Mouse (Mus musculus) heart, embryonic 11.5 days (tissue): ENCODE data around the gene Hspb7. TPM values are rescaled to one million over a fixed set of nuclear protein-coding genes. Genes with fewer than 3 reads are reported as not detected.

ENCODE experiments used
- ATAC-seq: fragments of 200-750 bp; cut with Nextera tagmentation; replicated peaks from 2 replicates; pipeline ENCODE4 v1.8.0; 2017; ENCODE audit warnings: moderate library complexity; ENCODE audit not compliant: insufficient number of reproducible peaks, low FRiP score, low TSS enrichment
- H3K27ac ChIP-seq: fragments of 300-500 bp; sonication (generic); 2 replicates; pipeline ENCODE4 v1.5.1; 2014; ENCODE audit warnings: mild to moderate bottlenecking, low read depth, low read length
- H3K27me3 ChIP-seq: fragments of 300-500 bp; sonication (generic); 2 replicates; pipeline ENCODE4 v1.6.1; 2014; ENCODE audit warnings: mild to moderate bottlenecking, low read length, mixed read lengths; ENCODE audit not compliant: control insufficient read depth, insufficient read depth
- H3K36me3 ChIP-seq: fragments of 300-500 bp; sonication (generic); 2 replicates; pipeline ENCODE4 v1.6.1; 2014; ENCODE audit warnings: mild to moderate bottlenecking, low read length, moderate library complexity, mixed read lengths; ENCODE audit not compliant: control insufficient read depth, insufficient read depth
- H3K4me1 ChIP-seq: fragments of 300-500 bp; sonication (generic); 2 replicates; pipeline ENCODE4 v1.6.1; 2014; ENCODE audit warnings: low read length; ENCODE audit not compliant: control insufficient read depth, insufficient read depth
- H3K4me2 ChIP-seq: fragments of 300-500 bp; sonication (generic); 2 replicates; pipeline ENCODE4 v1.6.1; 2014; ENCODE audit warnings: mild to moderate bottlenecking, moderate library complexity
- H3K4me3 ChIP-seq: fragments of 300-500 bp; sonication (generic); 2 replicates; pipeline ENCODE4 v1.5.1; 2014; ENCODE audit warnings: low read depth, low read length
- H3K9ac ChIP-seq: fragments of 300-500 bp; sonication (generic); 2 replicates; pipeline ENCODE4 v1.6.1; 2014; ENCODE audit warnings: mild to moderate bottlenecking, low read depth, low read length, moderate library complexity
- H3K9me3 ChIP-seq: fragments of 300-500 bp; sonication (generic); replicated peaks from 2 replicates; pipeline ENCODE4 v1.6.1; 2016; ENCODE audit warnings: low read length; ENCODE audit not compliant: control insufficient read depth
- WGBS: fragments of 180-500 bp; shearing (Covaris S2); extraction: QIAGEN DNeasy Blood & Tissue Kit; methylation state at CpG from one replicate; pipeline ENCODE4 v1.1.7; 2014; ENCODE audit not compliant: insufficient replicate concordance; 5-methylcytosine and 5-hydroxymethylcytosine counted together
- polyA plus RNA-seq: library from polyadenylated mRNA; unstranded; fragments of >200 nt; fragmentation: Nextera tagmentation; extraction: Ambion mirVana; gene quantifications from 2 replicates; pipeline ENCODE4 v1.2.1, GENCODE M21; 2014

Gene Hspb7
- polyA plus RNA-seq, 1 experiment from 2014 or later: 275 TPM

GRCm38 (mm10) chr4:141430997-141431396 is 10.4 kb downstream of the Hspb7 start:
- H3K27me3 ChIP-seq: no peaks in the 10 kb centered on the region
- no peak overlapping the region for H3K9ac ChIP-seq
- no peaks in the 10 kb centered on the region for H3K36me3 ChIP-seq
- H3K4me1 ChIP-seq: peaks cover 6% of the 10 kb centered on the region; the same call in 1 of the 2 replicates
- H3K27ac ChIP-seq: no peak overlapping the region
- no peaks in the 10 kb centered on the region for H3K9me3 ChIP-seq
- H3K4me2 ChIP-seq: no peak overlapping the region
- no peak for ATAC-seq
- no peak overlapping the region for H3K4me3 ChIP-seq
- WGBS: 38% methylated on average over 9 of the region's 9 CpGs

GRCm38 (mm10) chr4:141432666-141433065 is 12.1 kb downstream of the Hspb7 start:
- no peaks in the 10 kb centered on the region for H3K27me3 ChIP-seq
- ATAC-seq: no peak
- WGBS: 65% methylated on average over 14 of the region's 14 CpGs
- H3K4me2 ChIP-seq: no peak overlapping the region
- no peaks in the 10 kb centered on the region for H3K4me1 ChIP-seq
- no peaks in the 10 kb centered on the region for H3K36me3 ChIP-seq
- H3K9me3 ChIP-seq: no peaks in the 10 kb centered on the region
- H3K9ac ChIP-seq: no peak overlapping the region
- no peak overlapping the region for H3K4me3 ChIP-seq
- H3K27ac ChIP-seq: no peak overlapping the region

- Histone ChIP-seq H3K36me3 (no peaks in the 10 kb centered on the region), H3K4me2 (no peak overlapping the region), H3K4me1 (no peaks in the 10 kb centered on the region), H3K27ac (no peak overlapping the region), H3K9me3 (no peaks in the 10 kb centered on the region), H3K9ac (no peak overlapping the region), H3K27me3 (no peaks in the 10 kb centered on the region), H3K4me3 (no peak overlapping the region)
- no peak for ATAC-seq
- 80% methylated on average over 18 of the region's 18 CpGs for WGBS
These were observed 12.6 kb downstream of the Hspb7 start for GRCm38 (mm10) chr4:141433191-141433590.

GRCm38 (mm10) chr4:141435974-141436373 is 15.4 kb downstream of the Hspb7 start, which contains the start of gene Srarp:
Srarp (minus strand) TSS chr4:141436105.
- no peak for ATAC-seq
- WGBS: 56% methylated on average over 1 of the region's 1 CpGs

GRCm38 (mm10) chr4:141439083-141439803 is 18.7 kb downstream of the Hspb7 start:
- no peak overlapping the region for H3K9ac ChIP-seq
- no peaks in the 10 kb centered on the region for H3K36me3 ChIP-seq
- WGBS: 77% methylated on average over 12 of the region's 12 CpGs
- H3K9me3 ChIP-seq: no peaks in the 10 kb centered on the region
- H3K4me1 ChIP-seq: peaks cover 3% of the 10 kb centered on the region; the same call in 1 of the 2 replicates
- H3K4me2 ChIP-seq: no peak overlapping the region
- no peak overlapping the region for H3K27ac ChIP-seq
- H3K4me3 ChIP-seq: no peak overlapping the region
- no peaks in the 10 kb centered on the region for H3K27me3 ChIP-seq
- ATAC-seq: no peak

More at GRCm38 (mm10) chr4:141435974-141436373, 15.4 kb downstream of the Hspb7 start, which contains the start of gene Srarp:
- no peak within 1 kb of the TSS for H3K9ac ChIP-seq
- H3K9me3 ChIP-seq: no peaks in the 10 kb centered on the region
- H3K4me1 ChIP-seq: no peaks in the 10 kb centered on the region
- H3K4me2 ChIP-seq: no peak within 1 kb of the TSS
- H3K4me3 ChIP-seq: no peak within 1 kb of the TSS
- H3K27ac ChIP-seq: no peak within 1 kb of the TSS
- H3K36me3 ChIP-seq: no peaks in the 10 kb centered on the region
- H3K27me3 ChIP-seq: no peaks in the 10 kb centered on the region

GRCm38 (mm10) chr4:141440877-141441276 is 20.3 kb downstream of the Hspb7 start:
- Histone ChIP-seq H3K27ac (no peak overlapping the region), H3K36me3 (no peaks in the 10 kb centered on the region), H3K4me1 (peaks cover 11% of the 10 kb centered on the region), H3K27me3 (no peaks in the 10 kb centered on the region), H3K9me3 (no peaks in the 10 kb centered on the region), H3K4me2 (no peak overlapping the region), H3K4me3 (no peak overlapping the region), H3K9ac (no peak overlapping the region)
- no peak for ATAC-seq

- H3K27ac ChIP-seq: peak overlapping the region; percentile 83; the same call in 1 of the 2 replicates
- H3K36me3 ChIP-seq: peaks cover 13% of the 10 kb centered on the region
- peak overlapping the region; percentile 100 for H3K4me3 ChIP-seq
- no peaks in the 10 kb centered on the region for H3K9me3 ChIP-seq
- no peak for ATAC-seq
- peak overlapping the region; percentile 87 for H3K4me2 ChIP-seq
- WGBS: 37% methylated on average over 11 of the region's 11 CpGs
- peaks cover 15% of the 10 kb centered on the region for H3K4me1 ChIP-seq
- H3K27me3 ChIP-seq: no peaks in the 10 kb centered on the region
- H3K9ac ChIP-seq: peak overlapping the region; percentile 95
These were observed 23.3 kb downstream of the Hspb7 start for GRCm38 (mm10) chr4:141443641-141444429.

GRCm38 (mm10) chr4:141444451-141445327 is 24.1 kb downstream of the Hspb7 start, which contains the start of gene Zbtb17:
Zbtb17 (plus strand) TSS chr4:141444654.
- 1% methylated on average over 66 of the region's 102 CpGs for WGBS
- peak; percentile 80 for ATAC-seq
- peak within 1 kb of the TSS; percentile 87 for H3K4me2 ChIP-seq

More at GRCm38 (mm10) chr4:141444451-141445327, 24.1 kb downstream of the Hspb7 start, which contains the start of gene Zbtb17:
- peak within 1 kb of the TSS; percentile 100 for H3K4me3 ChIP-seq
- no peaks in the 10 kb centered on the region for H3K9me3 ChIP-seq
- H3K9ac ChIP-seq: peak within 1 kb of the TSS; percentile 95
- H3K36me3 ChIP-seq: peaks cover 21% of the 10 kb centered on the region
- H3K27me3 ChIP-seq: no peaks in the 10 kb centered on the region
- H3K4me1 ChIP-seq: peaks cover 15% of the 10 kb centered on the region
- H3K27ac ChIP-seq: peak within 1 kb of the TSS; percentile 83
